Mouse (Mus musculus) layer of hippocampus, adult 9-11 months (tissue): ENCODE results near the gene Scamp3.
"Not testable (repeated sequence)": the region's sequence is repeated elsewhere in the genome, so short reads cannot be mapped to it uniquely, and the experiment has no call there.

Source experiments
- DNase-seq: peaks from one replicate; pipeline ENCODE4 v3.0.0; 2022

Gene Scamp3

GRCm38 (mm10) chr3:89177242-89178106 is at the start of gene Scamp3:
Gene Scamp3, plus strand, starts transcription at chr3:89177473.
- DNase-seq = peak; percentile 96

- no peak for DNase-seq
Observed at GRCm38 (mm10) chr3:89129908-89130307, 47.4 kb upstream of the Scamp3 start.

GRCm38 (mm10) chr3:89131816-89132215 is 45.5 kb upstream of the Scamp3 start:
- peak; percentile 82 for DNase-seq

- peak; percentile 34 for DNase-seq
Observed at GRCm38 (mm10) chr3:89132285-89133062, 44.8 kb upstream of the Scamp3 start.

GRCm38 (mm10) chr3:89133063-89133450 is 44.2 kb upstream of the Scamp3 start:
- DNase-seq = no peak

- DNase-seq = no peak
Observed at GRCm38 (mm10) chr3:89133752-89134151, 43.5 kb upstream of the Scamp3 start.

GRCm38 (mm10) chr3:89135958-89136357 is 41.3 kb upstream of the Scamp3 start, which contains the start of gene Pklr:
Gene Pklr, plus strand, starts transcription at chr3:89136142.
- DNase-seq = no peak

GRCm38 (mm10) chr3:89136365-89136764 is 40.9 kb upstream of the Scamp3 start:
- DNase-seq = no peak

- no peak for DNase-seq
Observed at GRCm38 (mm10) chr3:89144821-89145220, 32.5 kb upstream of the Scamp3 start.

- no peak for DNase-seq
Observed at GRCm38 (mm10) chr3:89145566-89145965, 31.7 kb upstream of the Scamp3 start.

- no peak for DNase-seq
Observed at GRCm38 (mm10) chr3:89147101-89147978, 29.9 kb upstream of the Scamp3 start.

- no peak for DNase-seq
Observed at GRCm38 (mm10) chr3:89147979-89148311, 29.3 kb upstream of the Scamp3 start.

GRCm38 (mm10) chr3:89148567-89148966 is 28.7 kb upstream of the Scamp3 start:
- DNase-seq = no peak

- no peak for DNase-seq
Observed at GRCm38 (mm10) chr3:89152084-89152835, 25.0 kb upstream of the Scamp3 start.

- DNase-seq = no peak
Observed at GRCm38 (mm10) chr3:89156951-89157350, 20.3 kb upstream of the Scamp3 start.

GRCm38 (mm10) chr3:89158651-89159050 is 18.6 kb upstream of the Scamp3 start:
- DNase-seq = no peak

- DNase-seq = no peak
Observed at GRCm38 (mm10) chr3:89159211-89159610, 18.1 kb upstream of the Scamp3 start.

- no peak for DNase-seq
Observed at GRCm38 (mm10) chr3:89159616-89160344, 17.5 kb upstream of the Scamp3 start, which contains the start of gene Hcn3. Gene Hcn3, minus strand, starts transcription at chr3:89160196.

GRCm38 (mm10) chr3:89161207-89161606 is 16.1 kb upstream of the Scamp3 start:
- not testable (repeated sequence) for DNase-seq

- no peak for DNase-seq
Observed at GRCm38 (mm10) chr3:89161786-89162185, 15.5 kb upstream of the Scamp3 start.

GRCm38 (mm10) chr3:89163123-89163522 is 14.2 kb upstream of the Scamp3 start:
- no peak for DNase-seq
